Mouse (Mus musculus): Measurements from ENCODE around the gene Gatd1. TPM values are rescaled to one million over a fixed set of nuclear protein-coding genes. Genes with fewer than 3 reads are reported as not detected.

The Gatd1 gene
- polyA plus RNA-seq (2011; ENCODE audit: insufficient read length, low read depth, missing spikeins), result 30.5 and 41.5 TPM in 2 replicates

GRCm38 (mm10) chr7:141413809-141414584 lies at the start of gene Gatd1:
Gatd1 (minus strand) TSS chr7:141414136.
- Histone ChIP-seq H3K4me1 (ENCODE audit: control insufficient read depth, insufficient read depth, low read length) (0 out of 2 replicates have a peak, but pooled peaks cover 6% of the 10 kb centered on the region), H3K27ac (ENCODE audit: insufficient read depth, low read length) (peak within 1 kb of the TSS; percentile 71), H3K4me3 (ENCODE audit: insufficient read depth, low read length) (peak within 1 kb of the TSS; percentile 85)
- TF ChIP-seq CTCF (IDR thresholded peaks at IDR 0.05; ENCODE audit: borderline replicate concordance, insufficient read depth, low read length), result no peak
- TF ChIP-seq POLR2A (IDR thresholded peaks at IDR 0.05; ENCODE audit: low read depth, low read length), result peak; percentile 97

- H3K4me1 ChIP-seq (ENCODE audit: control insufficient read depth, insufficient read depth, low read length), result peaks cover 13% of the 10 kb centered on the region; the same call in 1 of the 2 replicates
- no peak for TF ChIP-seq POLR2A (IDR thresholded peaks at IDR 0.05; ENCODE audit: low read depth, low read length)
- TF ChIP-seq CTCF (IDR thresholded peaks at IDR 0.05; ENCODE audit: borderline replicate concordance, insufficient read depth, low read length), result no peak
- H3K4me3 ChIP-seq (ENCODE audit: insufficient read depth, low read length), result no peak overlapping the region
- no peak overlapping the region for H3K27ac ChIP-seq (ENCODE audit: insufficient read depth, low read length)
These were observed 48.4 kb upstream of the Gatd1 start for GRCm38 (mm10) chr7:141462333-141462821.

- Histone ChIP-seq H3K27ac (ENCODE audit: insufficient read depth, low read length) (no peak overlapping the region), H3K4me1 (ENCODE audit: control insufficient read depth, insufficient read depth, low read length) (peaks cover 11% of the 10 kb centered on the region; the same call in 1 of the 2 replicates), H3K4me3 (ENCODE audit: insufficient read depth, low read length) (peak overlapping the region; percentile 33)
- TF ChIP-seq POLR2A (IDR thresholded peaks at IDR 0.05; ENCODE audit: low read depth, low read length) (no peak), CTCF (IDR thresholded peaks at IDR 0.05; ENCODE audit: borderline replicate concordance, insufficient read depth, low read length) (no peak)
These were observed 47.8 kb upstream of the Gatd1 start for GRCm38 (mm10) chr7:141461521-141462332.

- peak within 1 kb of the TSS; percentile 33 for H3K4me3 ChIP-seq (ENCODE audit: insufficient read depth, low read length)
- peaks cover 9% of the 10 kb centered on the region; the same call in 1 of the 2 replicates for H3K4me1 ChIP-seq (ENCODE audit: control insufficient read depth, insufficient read depth, low read length)
- no peak within 1 kb of the TSS for H3K27ac ChIP-seq (ENCODE audit: insufficient read depth, low read length)
These were observed 46.6 kb upstream of the Gatd1 start, which contains the start of gene Cracr2b for GRCm38 (mm10) chr7:141460391-141461113. Cracr2b (plus strand) TSS chr7:141461094.

GRCm38 (mm10) chr7:141460001-141460390 lies 46.1 kb upstream of the Gatd1 start:
- H3K27ac ChIP-seq (ENCODE audit: insufficient read depth, low read length), result no peak overlapping the region
- 0 out of 2 replicates have a peak, but pooled peaks cover 7% of the 10 kb centered on the region for H3K4me1 ChIP-seq (ENCODE audit: control insufficient read depth, insufficient read depth, low read length)
- H3K4me3 ChIP-seq (ENCODE audit: insufficient read depth, low read length), result no peak overlapping the region
- no peak for TF ChIP-seq CTCF (IDR thresholded peaks at IDR 0.05; ENCODE audit: borderline replicate concordance, insufficient read depth, low read length)
- TF ChIP-seq POLR2A (IDR thresholded peaks at IDR 0.05; ENCODE audit: low read depth, low read length), result no peak

More at GRCm38 (mm10) chr7:141460391-141461113, 46.6 kb upstream of the Gatd1 start, which contains the start of gene Cracr2b:
- TF ChIP-seq CTCF (IDR thresholded peaks at IDR 0.05; ENCODE audit: borderline replicate concordance, insufficient read depth, low read length), result no peak
- no peak for TF ChIP-seq POLR2A (IDR thresholded peaks at IDR 0.05; ENCODE audit: low read depth, low read length)

- TF ChIP-seq POLR2A (IDR thresholded peaks at IDR 0.05; ENCODE audit: low read depth, low read length) (no peak), CTCF (IDR thresholded peaks at IDR 0.05; ENCODE audit: borderline replicate concordance, insufficient read depth, low read length) (no peak)
- Histone ChIP-seq H3K27ac (ENCODE audit: insufficient read depth, low read length) (no peak overlapping the region), H3K4me3 (ENCODE audit: insufficient read depth, low read length) (no peak overlapping the region), H3K4me1 (ENCODE audit: control insufficient read depth, insufficient read depth, low read length) (0 out of 2 replicates have a peak, but pooled peaks cover 7% of the 10 kb centered on the region)
These were observed 45.4 kb upstream of the Gatd1 start for GRCm38 (mm10) chr7:141459301-141459711.

- H3K4me1 ChIP-seq (ENCODE audit: control insufficient read depth, insufficient read depth, low read length), result 0 out of 2 replicates have a peak, but pooled peaks cover 7% of the 10 kb centered on the region
- no peak overlapping the region for H3K4me3 ChIP-seq (ENCODE audit: insufficient read depth, low read length)
- H3K27ac ChIP-seq (ENCODE audit: insufficient read depth, low read length), result no peak overlapping the region
- TF ChIP-seq CTCF (IDR thresholded peaks at IDR 0.05; ENCODE audit: borderline replicate concordance, insufficient read depth, low read length) (no peak), POLR2A (IDR thresholded peaks at IDR 0.05; ENCODE audit: low read depth, low read length) (no peak)
These were observed 44.7 kb upstream of the Gatd1 start for GRCm38 (mm10) chr7:141458661-141459060.

GRCm38 (mm10) chr7:141457986-141458660 lies 44.2 kb upstream of the Gatd1 start:
- 0 out of 2 replicates have a peak, but pooled peaks cover 7% of the 10 kb centered on the region for H3K4me1 ChIP-seq (ENCODE audit: control insufficient read depth, insufficient read depth, low read length)
- H3K4me3 ChIP-seq (ENCODE audit: insufficient read depth, low read length), result no peak overlapping the region
- no peak for TF ChIP-seq POLR2A (IDR thresholded peaks at IDR 0.05; ENCODE audit: low read depth, low read length)
- peak; percentile 45; the same call in 1 of the 2 replicates for TF ChIP-seq CTCF (IDR thresholded peaks at IDR 0.05; ENCODE audit: borderline replicate concordance, insufficient read depth, low read length)
- no peak overlapping the region for H3K27ac ChIP-seq (ENCODE audit: insufficient read depth, low read length)
